Mouse (Mus musculus) spleen, postnatal 0 days (tissue): ENCODE data around the gene Bco2. TPM values are rescaled to one million over a fixed set of nuclear protein-coding genes. Genes with fewer than 3 reads are reported as not detected.

Experiments
- polyA plus RNA-seq: library from polyadenylated mRNA; unstranded; fragments of >200 nt; fragmentation: Nextera tagmentation; extraction: Ambion mirVana; gene quantifications from 2 replicates; pipeline ENCODE4 v1.2.1, GENCODE M21; 2015

Gene Bco2
- 0.35 and 0.61 TPM in 2 replicates for polyA plus RNA-seq

GRCm38 (mm10) chr9:50555094-50555446 is at the start of gene Bco2:
TSS of gene Bco2 (minus strand) at chr9:50555181.

DNA sequence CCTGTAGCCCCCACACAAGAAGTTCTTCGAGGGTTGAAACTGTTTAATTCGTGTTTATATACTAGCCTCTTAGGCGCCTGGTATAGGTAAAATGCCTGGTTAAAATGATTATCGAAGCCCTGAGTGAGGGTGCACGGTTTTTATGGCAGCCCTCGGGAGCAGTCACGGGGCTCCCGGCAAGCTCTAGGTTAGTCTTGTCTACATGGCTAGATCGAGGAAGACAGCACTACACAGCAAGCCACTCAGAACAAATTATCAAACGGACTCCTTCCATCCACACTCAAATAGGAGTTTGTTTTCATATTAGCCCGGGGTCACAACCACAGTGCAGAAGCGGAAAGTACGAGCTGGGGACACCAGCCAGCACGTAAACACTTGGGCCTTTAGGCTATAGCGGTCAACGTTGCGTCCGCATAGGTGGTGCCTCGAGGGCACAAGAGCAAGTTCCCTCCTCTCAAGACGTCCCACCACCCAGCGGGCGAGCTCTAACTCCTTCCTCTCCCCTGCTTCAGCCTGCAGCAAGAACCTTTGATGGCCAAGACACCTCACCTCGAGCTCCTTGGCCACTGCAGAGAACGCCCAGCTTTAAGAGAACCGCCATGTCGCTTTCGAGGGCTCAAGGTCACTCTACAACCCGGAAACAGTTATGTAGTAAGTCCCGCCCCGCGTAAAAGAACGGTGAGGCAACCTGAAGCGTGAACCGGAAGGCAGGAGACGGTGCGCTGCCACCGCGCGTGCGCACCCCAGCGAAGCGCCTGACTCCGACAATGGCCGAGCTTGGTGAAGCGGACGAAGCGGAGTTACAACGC is 48.4 kb upstream of the Bco2 start, which contains the start of the genes Sdhd and Timm8b:
Sdhd (minus strand) TSS at position 624 of the 809 bp plus-strand sequence.
Timm8b (plus strand) TSS at position 722 of the 809 bp plus-strand sequence.

DNA sequence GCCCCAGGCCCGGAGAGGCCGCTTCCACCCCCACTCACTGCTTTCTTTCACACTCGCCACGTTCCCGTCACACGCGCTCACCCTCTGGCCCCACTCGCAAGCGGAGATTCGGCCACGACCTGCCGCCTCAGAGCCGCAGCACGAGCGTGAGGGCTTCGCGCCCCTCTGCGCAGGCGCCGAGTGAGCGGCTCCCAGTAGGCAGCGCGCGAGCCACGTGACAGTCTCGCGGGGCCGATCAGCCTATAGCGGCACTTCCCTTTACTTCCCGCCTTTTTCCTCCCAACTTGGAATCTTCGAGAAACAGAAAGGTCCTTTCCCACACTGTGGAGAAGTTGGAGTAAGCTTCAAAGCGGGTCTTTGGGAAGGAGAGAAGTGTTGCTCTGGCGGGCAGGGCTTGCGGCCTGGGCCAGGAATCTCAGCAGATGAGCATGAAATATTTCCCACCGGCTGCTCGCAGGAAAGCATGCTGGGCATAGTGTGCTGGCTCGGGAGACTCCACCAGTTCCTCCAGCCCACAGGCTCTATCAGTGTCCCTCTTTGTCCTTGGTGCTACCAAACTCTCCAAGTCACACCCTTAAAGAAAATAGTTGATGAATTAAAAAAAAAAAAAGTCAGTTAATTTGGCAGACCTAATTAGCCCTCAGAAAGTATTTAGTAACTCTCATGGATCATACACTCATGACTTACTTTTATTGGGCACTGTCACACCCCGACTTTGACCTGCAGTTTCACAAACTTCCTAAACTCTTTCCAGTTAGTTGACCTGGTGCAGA is 6.3 kb upstream of the Bco2 start, which contains the start of gene Tex12:
Tex12 (minus strand) TSS at position 181 of the 773 bp plus-strand sequence.

GRCm38 (mm10) chr9:50554241-50555093 is 514 bp downstream of the Bco2 start, which contains the start of gene Il18:
TSS of gene Il18 (plus strand) at chr9:50554827.

DNA sequence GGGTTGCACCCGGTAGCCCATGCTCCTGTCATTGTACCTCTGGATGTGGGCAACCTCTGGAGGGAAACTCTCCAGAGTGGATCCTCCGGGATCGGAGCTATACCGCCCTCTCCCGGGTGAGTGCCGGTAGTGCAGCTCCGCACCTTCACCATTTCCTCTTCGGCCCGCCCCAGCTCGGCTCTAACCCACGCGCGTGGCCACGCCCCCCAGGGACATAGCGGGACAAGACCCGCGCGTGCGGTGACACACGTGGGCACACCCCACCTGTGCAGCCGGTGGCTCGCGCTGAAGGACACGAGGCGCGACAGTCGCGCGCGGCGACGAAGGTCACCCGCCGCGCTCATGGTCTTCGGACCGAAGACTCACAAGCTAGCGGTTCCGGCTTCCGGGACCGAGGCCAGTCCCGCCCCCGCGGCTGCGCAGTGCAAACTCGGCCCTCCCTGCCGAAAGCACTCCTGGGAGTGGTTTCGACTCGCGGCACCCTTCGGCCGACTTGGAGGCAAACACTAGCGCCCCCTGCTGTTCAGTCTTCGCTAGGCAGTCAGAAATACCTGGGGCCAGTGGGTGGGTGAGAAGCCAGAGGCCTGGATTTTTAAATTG is 26.6 kb downstream of the Bco2 start, which contains the start of gene Pts:
Pts (minus strand) TSS at position 432 of the 600 bp plus-strand sequence.

GRCm38 (mm10) chr9:50494311-50494710 is 60.7 kb downstream of the Bco2 start, which contains the start of gene Plet1:
TSS of gene Plet1 (plus strand) at chr9:50494525.

Other genes starting within 250 kb of the Bco2 start
- 246 and 260 TPM in 2 replicates for gene Rpl10-ps3, start 210.2 kb downstream of the Bco2 start, polyA plus RNA-seq
- gene Plet1, start 60.7 kb downstream of the Bco2 start, polyA plus RNA-seq = 0.93 and 1.1 TPM in 2 replicates
- 64.5 and 69.3 TPM in 2 replicates for gene Pts, start 26.5 kb downstream of the Bco2 start, polyA plus RNA-seq
- 25.1 and 37.1 TPM in 2 replicates for gene Il18, start 354 bp downstream of the Bco2 start, polyA plus RNA-seq
- 0.15 TPM in 1 of 2 replicates, not detected in the other for gene Tex12, start 6.1 kb upstream of the Bco2 start, polyA plus RNA-seq
- gene Sdhd, start 48.6 kb upstream of the Bco2 start, polyA plus RNA-seq = 257 TPM in 2 replicates
- gene Timm8b, start 48.7 kb upstream of the Bco2 start, polyA plus RNA-seq = 165 and 173 TPM in 2 replicates
- gene Pih1d2, start 62.1 kb upstream of the Bco2 start, polyA plus RNA-seq = 1.3 and 1.5 TPM in 2 replicates
- gene Nkapd1, start 62.3 kb upstream of the Bco2 start, polyA plus RNA-seq = 13.8 and 15.5 TPM in 2 replicates
- 26.0 and 31.2 TPM in 2 replicates for gene Dlat, start 104.6 kb upstream of the Bco2 start, polyA plus RNA-seq
- gene Dixdc1, start 184.3 kb upstream of the Bco2 start, polyA plus RNA-seq = 0.77 and 1.0 TPM in 2 replicates
- gene 2310030G06Rik, start 191.4 kb upstream of the Bco2 start, polyA plus RNA-seq = 1.9 and 2.0 TPM in 2 replicates
- gene Cryab, start 196.1 kb upstream of the Bco2 start, polyA plus RNA-seq = 28.7 and 32.9 TPM in 2 replicates
- 2.6 and 3.6 TPM in 2 replicates for gene Hspb2, start 197.2 kb upstream of the Bco2 start, polyA plus RNA-seq
- gene Fdxacb1, start 213.1 kb upstream of the Bco2 start, polyA plus RNA-seq = 9.2 and 11.6 TPM in 2 replicates
- 14.4 and 14.8 TPM in 2 replicates for gene Alg9, start 219.8 kb upstream of the Bco2 start, polyA plus RNA-seq
- gene 1110032A03Rik, start 220.3 kb upstream of the Bco2 start, polyA plus RNA-seq = 28.0 and 29.5 TPM in 2 replicates